Mouse (Mus musculus): ENCODE data around the gene 2010315B03Rik. TPM values are rescaled to one million over a fixed set of nuclear protein-coding genes. Genes with fewer than 3 reads are reported as not detected.

Gene 2010315B03Rik
- polyA plus RNA-seq, 1 experiment from 2014 or later, result 11.0 TPM

GRCm38 (mm10) chr9:124251438-124251837 lies 61.1 kb downstream of the 2010315B03Rik start:
- H3K4me2 ChIP-seq (replicated peaks; ENCODE audit: low read depth, low read length), result no peak overlapping the region
- H3K9ac ChIP-seq (replicated peaks; ENCODE audit: low read depth, low read length), result no peak overlapping the region
- no peaks in the 10 kb centered on the region for H3K4me1 ChIP-seq (ENCODE audit: control insufficient read depth, insufficient read depth, low read length)
- no peak overlapping the region for H3K4me3 ChIP-seq (ENCODE audit: low read depth, low read length)
- no peaks in the 10 kb centered on the region for H3K27me3 ChIP-seq (ENCODE audit: control insufficient read depth, insufficient read depth, low read length)
- no peaks in the 10 kb centered on the region for H3K36me3 ChIP-seq (ENCODE audit: control insufficient read depth, insufficient read depth, low read length)
- H3K27ac ChIP-seq (ENCODE audit: low read length), result no peak overlapping the region
- peaks cover 4% of the 10 kb centered on the region for H3K9me3 ChIP-seq (ENCODE audit: control insufficient read depth, low read depth, low read length)
- ATAC-seq (ENCODE audit: insufficient number of reproducible peaks, insufficient read depth, low FRiP score, low read depth), result no peak

Other genes with a start within 250 kb of the 2010315B03Rik start
- gene Ccr2, start 210.7 kb downstream of the 2010315B03Rik start, polyA plus RNA-seq (2014; fragmentation: Nextera tagmentation; extraction: Ambion mirVana), result 3.5 and 4.1 TPM in 2 replicates
- 0.76 and 1.1 TPM in 2 replicates for gene Ccr5, start 191.2 kb downstream of the 2010315B03Rik start, polyA plus RNA-seq (2014; fragmentation: Nextera tagmentation; extraction: Ambion mirVana)
- 123 and 127 TPM in 2 replicates for gene Ppp2r3d, start 164.2 kb upstream of the 2010315B03Rik start, polyA plus RNA-seq (2014; fragmentation: Nextera tagmentation; extraction: Ambion mirVana)
- not detected in 2 replicates for gene Gm21836, start 181.1 kb upstream of the 2010315B03Rik start, polyA plus RNA-seq (2014; fragmentation: Nextera tagmentation; extraction: Ambion mirVana)